Mouse (Mus musculus): Measurements from ENCODE around the gene Susd2.

DNA sequence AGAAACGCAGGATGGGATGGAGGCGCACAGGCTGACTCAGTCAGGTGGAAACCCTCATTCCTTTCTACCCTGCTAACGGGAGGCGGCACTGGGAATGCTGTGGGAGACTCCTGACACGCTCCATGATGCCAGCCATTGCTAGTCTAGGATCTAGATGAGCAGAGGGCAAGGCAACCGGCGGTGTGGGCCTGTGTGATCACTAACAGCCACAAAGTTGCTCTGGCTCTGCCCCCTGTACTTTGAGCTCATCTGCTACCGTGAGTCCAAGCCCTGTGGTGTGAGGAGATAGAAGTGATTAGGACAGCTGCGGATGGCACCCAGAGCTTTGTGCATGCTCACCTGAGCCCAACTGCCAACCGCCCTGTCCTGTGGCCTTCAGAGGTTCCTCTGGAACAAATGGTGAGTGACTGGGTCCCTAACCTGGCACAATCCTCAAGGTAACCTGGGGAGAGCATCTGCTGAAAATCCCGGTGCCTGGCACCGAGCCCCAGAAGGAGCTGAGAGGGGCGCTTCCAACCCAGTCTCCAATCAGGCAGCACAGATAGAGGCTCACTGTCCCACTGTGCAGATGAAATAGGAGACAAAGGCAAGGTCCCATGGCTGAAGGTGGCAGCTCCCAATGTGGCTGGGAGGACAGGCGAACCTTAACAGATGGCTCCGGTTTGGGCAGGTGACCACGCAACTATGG, 7.7 kb upstream of the Susd2 start:
- TF ChIP-seq CTCF (conservative IDR thresholded peaks at IDR 0.05; ENCODE audit: low read length): no peak
- no peak for TF ChIP-seq POU5F1 (IDR thresholded peaks at IDR 0.05; ENCODE audit: borderline replicate concordance, low read length)
- no peak for TF ChIP-seq NANOG (IDR thresholded peaks at IDR 0.05; ENCODE audit: borderline replicate concordance, low read length)

All from E14TG2a.4 (cell line).